Mouse (Mus musculus) liver, embryonic 11.5 days (tissue): ENCODE measurements at regions not wholly inside any gene's neighbourhood (a gene's known extent, or its start where the extent isn't known, plus 50 kb on each side); places are given as distances from the start of the nearest gene placed in this dataset.

Source experiments
- ATAC-seq: fragments of 200-750 bp; cut with Nextera tagmentation; replicated peaks from 2 replicates; pipeline ENCODE4 v1.8.0; 2017; ENCODE audit warnings: moderate number of reproducible peaks, mild to moderate bottlenecking, moderate TSS enrichment, moderate library complexity; ENCODE audit not compliant: low FRiP score
- DNase-seq: peaks from one replicate; pipeline ENCODE4 v3.0.0-alpha.2; 2017; ENCODE audit warnings: low spot score
- H3K27ac ChIP-seq: fragments of 300-500 bp; sonication (generic); 2 replicates; pipeline ENCODE4 v1.5.1; 2014; ENCODE audit warnings: mild to moderate bottlenecking, low read depth, low read length, control low read depth
- H3K27me3 ChIP-seq: fragments of 300-500 bp; sonication (generic); replicated peaks from 2 replicates; pipeline ENCODE4 v1.6.1; 2014; ENCODE audit warnings: low read length, mixed read lengths; ENCODE audit not compliant: control insufficient read depth, insufficient read depth
- H3K36me3 ChIP-seq: fragments of 300-500 bp; sonication (generic); 2 replicates; pipeline ENCODE4 v1.6.1; 2014; ENCODE audit warnings: mild to moderate bottlenecking, low read length, moderate library complexity, mixed read lengths; ENCODE audit not compliant: control insufficient read depth, insufficient read depth
- H3K4me1 ChIP-seq: fragments of 300-500 bp; sonication (generic); replicated peaks from 2 replicates; pipeline ENCODE4 v1.6.1; 2014; ENCODE audit warnings: low read length, mixed read lengths; ENCODE audit not compliant: control insufficient read depth, insufficient read depth
- H3K4me2 ChIP-seq: fragments of 300-500 bp; sonication (generic); 2 replicates; pipeline ENCODE4 v1.6.1; 2014; ENCODE audit warnings: mild to moderate bottlenecking, control low read depth, moderate library complexity
- H3K4me3 ChIP-seq: fragments of 300-500 bp; sonication (generic); 2 replicates; pipeline ENCODE4 v1.5.1; 2014; ENCODE audit warnings: low read depth, low read length, control low read depth
- H3K9ac ChIP-seq: fragments of 300-500 bp; sonication (generic); 2 replicates; pipeline ENCODE4 v1.6.1; 2014; ENCODE audit warnings: low read depth, low read length, control low read depth
- H3K9me3 ChIP-seq: fragments of 300-500 bp; sonication (generic); 2 replicates; pipeline ENCODE4 v1.6.1; 2016; ENCODE audit warnings: low read length, inconsistent platforms, mixed read lengths; ENCODE audit not compliant: control insufficient read depth
- WGBS: fragments of 180-500 bp; shearing (Covaris S2); extraction: QIAGEN DNeasy Blood & Tissue Kit; methylation state at CpG from one replicate; pipeline ENCODE4 v1.1.7; 2014; 5-methylcytosine and 5-hydroxymethylcytosine counted together

GRCm38 (mm10) chr16:21362663-21363367 is 60.1 kb upstream of the Vps8 start:
- no peak overlapping the region for H3K27ac ChIP-seq
- no peak for ATAC-seq
- no peak overlapping the region for H3K9ac ChIP-seq
- no peak for DNase-seq
- no peaks in the 10 kb centered on the region for H3K9me3 ChIP-seq
- H3K4me3 ChIP-seq, result no peak overlapping the region
- no peaks in the 10 kb centered on the region; the same call in 1 of the 2 replicates for H3K27me3 ChIP-seq
- H3K4me2 ChIP-seq, result no peak overlapping the region
- WGBS, result 63% methylated on average over 12 of the region's 12 CpGs
- H3K4me1 ChIP-seq, result peaks cover 33% of the 10 kb centered on the region
- no peaks in the 10 kb centered on the region for H3K36me3 ChIP-seq

- H3K27ac ChIP-seq, result no peak overlapping the region
- 33% methylated on average over 8 of the region's 8 CpGs for WGBS
Measured at GRCm38 (mm10) chr16:21364885-21365284, 58.0 kb upstream of the Vps8 start.

GRCm38 (mm10) chr16:21367449-21367848 is 55.5 kb upstream of the Vps8 start:
- H3K27me3 ChIP-seq, result no peaks in the 10 kb centered on the region; the same call in 1 of the 2 replicates
- no peaks in the 10 kb centered on the region for H3K36me3 ChIP-seq
- H3K4me1 ChIP-seq, result peaks cover 12% of the 10 kb centered on the region
- H3K4me3 ChIP-seq, result no peak overlapping the region
- 39% methylated on average over 8 of the region's 8 CpGs for WGBS
- no peak for DNase-seq
- H3K27ac ChIP-seq, result no peak overlapping the region
- no peaks in the 10 kb centered on the region for H3K9me3 ChIP-seq
- no peak overlapping the region for H3K4me2 ChIP-seq
- H3K9ac ChIP-seq, result no peak overlapping the region
- no peak for ATAC-seq

More at GRCm38 (mm10) chr16:21364885-21365284, 58.0 kb upstream of the Vps8 start:
- no peaks in the 10 kb centered on the region for H3K9me3 ChIP-seq
- H3K9ac ChIP-seq, result no peak overlapping the region
- no peaks in the 10 kb centered on the region for H3K36me3 ChIP-seq
- H3K4me2 ChIP-seq, result no peak overlapping the region
- H3K4me1 ChIP-seq, result peaks cover 16% of the 10 kb centered on the region
- ATAC-seq (no peak), DNase-seq (no peak)
- H3K27me3 ChIP-seq, result no peaks in the 10 kb centered on the region
- no peak overlapping the region for H3K4me3 ChIP-seq

- H3K27me3 ChIP-seq, result no peaks in the 10 kb centered on the region; the same call in 1 of the 2 replicates
- ATAC-seq, result no peak
- H3K36me3 ChIP-seq, result no peaks in the 10 kb centered on the region
- H3K27ac ChIP-seq, result no peak overlapping the region
- no peak for DNase-seq
- no peak overlapping the region for H3K4me3 ChIP-seq
- no peaks in the 10 kb centered on the region for H3K9me3 ChIP-seq
- WGBS, result 73% methylated on average over 1 of the region's 1 CpGs
- no peak overlapping the region for H3K4me2 ChIP-seq
- H3K4me1 ChIP-seq, result peaks cover 9% of the 10 kb centered on the region
- H3K9ac ChIP-seq, result no peak overlapping the region
Measured at GRCm38 (mm10) chr16:21368821-21369220, 54.1 kb upstream of the Vps8 start.

GRCm38 (mm10) chr16:21369569-21370512 is 53.1 kb upstream of the Vps8 start:
- ATAC-seq, result no peak
- no peak overlapping the region for H3K9ac ChIP-seq
- no peak overlapping the region for H3K27ac ChIP-seq

More at GRCm38 (mm10) chr16:21369569-21370512, 53.1 kb upstream of the Vps8 start:
- peaks cover under 1% of the 10 kb centered on the region for H3K4me1 ChIP-seq
- no peak overlapping the region for H3K4me3 ChIP-seq
- H3K36me3 ChIP-seq, result no peaks in the 10 kb centered on the region
- 49% methylated on average over 12 of the region's 12 CpGs for WGBS
- H3K27me3 ChIP-seq, result no peaks in the 10 kb centered on the region; the same call in 1 of the 2 replicates
- no peaks in the 10 kb centered on the region for H3K9me3 ChIP-seq
- DNase-seq, result no peak
- H3K4me2 ChIP-seq, result no peak overlapping the region
